Mouse (Mus musculus) kidney, adult 2 months (tissue): Measurements from ENCODE around the gene Pcgf1. TPM values are rescaled to one million over a fixed set of nuclear protein-coding genes. Genes with fewer than 3 reads are reported as not detected.

Experiments
- DNase-seq: peaks from one replicate; pipeline ENCODE4 v3.0.0; 2021
- H3K27ac ChIP-seq: fragments of 200-500 bp; 2 replicates; pipeline ENCODE4 v1.5.1; 2012; ENCODE audit warnings: low read depth, low read length, control low read depth, inconsistent platforms; ENCODE audit not compliant: insufficient read depth
- H3K27me3 ChIP-seq: fragments of 200-500 bp; replicated peaks from 2 replicates; pipeline ENCODE4 v1.6.1; 2012; ENCODE audit warnings: mild to moderate bottlenecking, moderate library complexity, low read length, inconsistent platforms; ENCODE audit not compliant: control insufficient read depth, insufficient read depth
- H3K36me3 ChIP-seq: fragments of 200-500 bp; 2 replicates; pipeline ENCODE4 v1.6.1; 2012; ENCODE audit warnings: mild to moderate bottlenecking, moderate library complexity, low read length, inconsistent platforms; ENCODE audit not compliant: control insufficient read depth, insufficient read depth
- H3K4me1 ChIP-seq: fragments of 200-500 bp; 2 replicates; pipeline ENCODE4 v1.6.1; 2011; ENCODE audit warnings: low read length; ENCODE audit not compliant: control insufficient read depth, insufficient read depth
- H3K4me3 ChIP-seq: fragments of 200-500 bp; 2 replicates; pipeline ENCODE4 v1.5.1; 2011; ENCODE audit warnings: mild to moderate bottlenecking, low read depth, low read length, control low read depth; ENCODE audit not compliant: insufficient read depth
- CTCF ChIP-seq: fragments of 200-500 bp; conservative IDR thresholded peaks from 2 replicates; pipeline ENCODE4 v1.5.1; 2011; ENCODE audit warnings: low read depth, mild to moderate bottlenecking, control low read depth, low read length, moderate library complexity, mixed read lengths; ENCODE audit not compliant: insufficient read depth, insufficient read length
- POLR2A ChIP-seq: fragments of 200-500 bp; IDR thresholded peaks from one replicate; pipeline ENCODE4 v1.6.1; 2011; ENCODE audit warnings: low read depth, low read length, control low read depth
- WGBS: fragments of 180-500 bp; shearing (Covaris S2); methylation state at CpG from one replicate; pipeline ENCODE4 v1.1.7; 2018; 5-methylcytosine and 5-hydroxymethylcytosine counted together
- polyA plus RNA-seq: library from polyadenylated mRNA; depleted of rRNA; stranded (reverse); fragments of >200 nt; gene quantifications from 2 replicates; pipeline ENCODE4 v1.2.3, GENCODE M21; 2012

Gene Pcgf1
- polyA plus RNA-seq, 1 experiment = 18.6 TPM

DNA sequence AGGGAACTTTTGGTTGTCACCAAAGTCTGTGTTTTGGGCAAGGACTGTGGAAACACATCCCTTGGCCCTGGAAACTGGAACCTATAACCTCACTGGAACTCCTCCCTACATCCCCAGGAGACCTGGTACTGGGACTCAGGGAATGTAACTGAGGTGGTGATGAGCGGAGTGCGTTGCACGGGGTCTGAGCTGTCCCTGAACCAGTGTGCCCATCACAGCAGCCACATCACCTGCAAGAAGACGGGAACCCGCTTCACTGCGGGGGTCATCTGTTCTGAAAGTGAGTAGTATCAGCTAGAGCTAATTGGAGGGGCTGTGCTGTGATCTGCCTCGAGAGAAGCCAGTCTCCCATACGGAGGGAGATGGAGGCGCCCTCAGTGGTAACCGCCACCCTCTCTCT, 28.3 kb upstream of the Pcgf1 start:
- Histone ChIP-seq H3K4me1 (peaks cover 5% of the 10 kb centered on the region), H3K27me3 (no peaks in the 10 kb centered on the region), H3K4me3 (no peak overlapping the region), H3K27ac (no peak overlapping the region), H3K36me3 (no peaks in the 10 kb centered on the region)
- TF ChIP-seq POLR2A = no peak
- no peak for TF ChIP-seq CTCF
- 79% methylated on average over 10 of the region's 10 CpGs for WGBS
- no peak for DNase-seq

DNA sequence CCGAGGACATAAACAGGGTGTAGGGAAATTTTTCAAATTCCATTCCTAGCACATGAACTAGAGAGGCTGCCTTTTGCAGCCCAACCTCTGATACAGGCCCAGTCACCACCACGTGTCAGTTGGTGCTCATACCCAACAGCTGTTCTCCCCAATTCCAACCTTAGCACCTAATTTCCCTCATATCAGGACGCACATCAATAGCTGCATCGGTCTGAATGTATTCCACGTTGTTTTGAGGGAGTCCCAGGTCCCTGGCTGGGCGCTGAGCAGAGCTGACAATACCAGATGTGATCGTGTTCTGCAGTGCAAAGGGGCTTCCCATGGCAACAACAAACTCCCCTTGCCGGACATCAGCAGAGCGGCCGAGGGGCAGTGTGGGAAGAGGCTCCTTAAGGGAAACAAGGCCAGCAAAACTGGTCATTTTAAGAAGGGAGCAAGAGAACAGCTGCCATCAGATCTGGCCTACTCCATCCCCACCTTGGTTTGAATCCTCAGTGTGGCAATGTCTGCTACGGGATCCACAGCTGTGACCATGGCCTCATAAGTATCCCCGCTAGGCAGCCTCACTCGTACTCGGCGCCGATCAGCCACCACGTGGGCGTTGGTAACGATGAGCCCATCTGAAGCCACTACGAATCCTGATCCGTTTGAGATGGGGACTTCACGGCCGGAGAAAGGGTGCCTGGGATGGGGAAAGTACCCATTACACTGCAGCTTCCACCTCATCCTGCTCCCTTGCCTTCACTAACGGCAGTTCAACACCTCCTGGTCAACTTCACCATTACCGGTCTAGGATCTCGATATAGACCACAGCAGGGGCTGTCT, 24.3 kb upstream of the Pcgf1 start:
- Histone ChIP-seq H3K36me3 (no peaks in the 10 kb centered on the region), H3K4me3 (peak overlapping the region; percentile 79), H3K4me1 (peaks cover 10% of the 10 kb centered on the region), H3K27me3 (no peaks in the 10 kb centered on the region), H3K27ac (no peak overlapping the region)
- 3% methylated on average over 26 of the region's 26 CpGs for WGBS
- peak; percentile 15 for DNase-seq
- TF ChIP-seq CTCF = no peak
- no peak for TF ChIP-seq POLR2A

DNA sequence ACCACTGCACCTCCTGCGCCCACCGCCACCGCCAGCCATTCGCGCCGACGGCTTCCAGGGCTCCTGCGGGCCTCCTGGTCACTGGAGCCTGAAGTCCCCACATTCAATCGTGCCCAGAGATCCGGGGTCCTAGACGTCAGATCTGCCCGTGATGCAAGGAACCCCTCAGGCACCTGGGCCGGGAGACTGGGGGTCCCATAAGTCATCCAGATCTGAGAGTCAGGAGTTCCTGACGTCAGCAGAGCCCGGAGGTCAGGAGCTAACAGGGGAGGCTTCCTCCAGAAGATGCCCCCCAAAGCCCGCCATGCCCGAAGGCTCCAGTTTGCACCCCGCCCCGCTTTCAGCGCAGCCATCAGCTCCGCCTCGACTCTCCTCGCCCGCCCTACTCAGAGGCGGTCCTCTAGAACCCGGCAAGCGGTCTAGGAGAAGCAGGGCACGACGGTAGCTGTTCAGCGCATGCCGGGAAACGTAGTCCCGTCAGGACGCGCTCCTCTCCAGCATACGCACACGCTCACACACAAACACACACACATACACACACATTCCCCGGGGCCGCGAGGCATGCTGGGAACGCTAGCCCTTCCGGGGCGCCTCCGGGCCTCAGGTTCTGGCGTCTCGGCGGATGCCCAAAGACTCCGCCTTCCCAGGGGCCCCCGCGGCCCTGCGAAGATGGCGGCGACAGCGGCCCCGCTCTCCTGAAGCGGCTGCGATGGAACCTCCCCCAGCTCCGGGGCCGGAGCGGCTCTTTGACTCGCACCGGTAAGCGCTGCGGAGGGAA, 23.4 kb upstream of the Pcgf1 start, which contains the start of gene Aup1:
Gene Aup1, plus strand, starts transcription at position 448 of the 778 bp plus-strand sequence.
- Histone ChIP-seq H3K36me3 (no peaks in the 10 kb centered on the region), H3K27ac (peak within 1 kb of the TSS; percentile 61), H3K27me3 (no peaks in the 10 kb centered on the region), H3K4me3 (peak within 1 kb of the TSS; percentile 79), H3K4me1 (peaks cover 10% of the 10 kb centered on the region)
- peak; percentile 99 for DNase-seq
- peak; percentile 40 for TF ChIP-seq POLR2A
- no peak for TF ChIP-seq CTCF
- WGBS = under 1% methylated on average over 64 of the region's 64 CpGs

DNA sequence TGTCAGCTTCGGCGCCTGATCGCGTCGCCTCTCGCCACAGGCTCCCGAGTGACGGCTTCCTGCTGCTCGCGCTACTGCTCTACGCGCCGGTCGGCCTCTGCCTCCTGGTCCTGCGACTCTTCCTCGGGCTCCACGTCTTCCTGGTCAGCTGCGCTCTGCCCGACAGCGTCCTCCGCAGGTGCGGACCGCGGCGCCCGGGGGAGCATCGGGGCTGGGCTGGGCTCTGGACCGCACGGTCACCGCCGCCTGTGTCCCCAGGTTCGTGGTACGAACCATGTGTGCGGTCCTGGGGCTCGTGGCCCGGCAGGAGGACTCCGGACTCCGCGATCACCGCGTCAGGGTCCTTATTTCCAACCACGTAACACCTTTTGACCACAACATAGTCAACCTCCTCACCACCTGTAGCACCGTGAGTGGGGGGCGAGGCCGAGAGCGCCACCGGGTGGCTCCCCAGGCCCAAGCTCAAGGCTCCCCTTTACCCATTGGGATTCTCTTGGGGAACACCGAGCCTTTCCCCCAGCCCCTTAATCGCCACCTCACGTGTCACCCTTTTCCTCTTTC, 22.7 kb upstream of the Pcgf1 start, which contains the start of gene Htra2:
Gene Htra2, minus strand, starts transcription at position 403 of the 561 bp plus-strand sequence.
- Histone ChIP-seq H3K4me3 (peak within 1 kb of the TSS; percentile 79), H3K36me3 (no peaks in the 10 kb centered on the region), H3K27me3 (no peaks in the 10 kb centered on the region), H3K4me1 (peaks cover 10% of the 10 kb centered on the region), H3K27ac (peak within 1 kb of the TSS; percentile 61)
- no peak for DNase-seq
- under 1% methylated on average over 50 of the region's 50 CpGs for WGBS
- peak; percentile 30; the same call in 1 of the 2 replicates for TF ChIP-seq CTCF
- no peak for TF ChIP-seq POLR2A

DNA sequence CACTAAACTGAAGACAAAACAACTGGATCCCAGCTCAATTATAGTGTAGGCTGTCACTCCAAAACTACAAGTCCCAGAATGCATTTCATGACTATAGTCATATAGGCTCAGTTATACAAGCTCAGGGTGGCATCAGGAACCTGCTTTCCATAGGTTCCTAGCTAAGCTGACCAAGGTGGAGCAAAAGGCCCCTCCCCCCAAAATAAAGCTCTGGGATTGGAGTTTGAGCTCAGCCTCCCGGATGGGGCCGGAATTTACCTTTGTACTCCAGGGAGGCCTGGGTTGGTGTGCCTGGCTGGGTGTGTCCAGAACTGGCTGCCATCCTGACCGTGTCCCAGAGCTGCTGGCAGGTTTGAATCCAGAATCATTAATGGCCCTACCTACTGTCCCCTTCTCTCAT, 19.9 kb upstream of the Pcgf1 start, which contains the start of gene Dqx1:
Gene Dqx1, plus strand, starts transcription at position 55 of the 400 bp plus-strand sequence.
- no peaks in the 10 kb centered on the region for H3K36me3 ChIP-seq
- H3K4me1 ChIP-seq = peaks cover 10% of the 10 kb centered on the region
- TF ChIP-seq CTCF (no peak), POLR2A (no peak)
- H3K27me3 ChIP-seq = no peaks in the 10 kb centered on the region
- H3K27ac ChIP-seq = no peak within 1 kb of the TSS
- peak; percentile 91 for DNase-seq
- WGBS = 36% methylated on average over 3 of the region's 3 CpGs
- peak within 1 kb of the TSS; percentile 9; the same call in 1 of the 2 replicates for H3K4me3 ChIP-seq

DNA sequence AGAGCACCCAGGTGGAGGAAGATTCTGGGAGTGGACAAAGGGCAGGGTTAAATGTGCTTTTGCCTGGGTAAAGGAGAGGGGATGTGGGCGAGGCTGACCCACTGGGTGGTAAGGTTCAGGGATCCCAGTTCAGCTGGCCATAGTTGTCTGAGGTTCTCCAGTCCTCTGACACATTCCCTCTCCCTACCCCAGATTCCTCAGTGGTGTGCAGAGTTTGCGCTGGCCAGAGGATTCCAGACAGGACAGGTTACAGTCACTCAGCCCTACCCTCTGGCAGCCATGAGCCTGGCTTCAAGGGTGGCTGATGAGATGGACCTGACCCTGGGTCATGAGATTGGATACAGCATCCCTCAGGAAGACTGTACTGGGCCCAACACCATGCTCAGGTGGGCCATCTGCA, 18.9 kb upstream of the Pcgf1 start:
- no peak for DNase-seq
- TF ChIP-seq POLR2A = no peak
- 81% methylated on average over 2 of the region's 2 CpGs for WGBS
- peaks cover 5% of the 10 kb centered on the region; the same call in 1 of the 2 replicates for H3K4me1 ChIP-seq
- H3K36me3 ChIP-seq = no peaks in the 10 kb centered on the region
- H3K27me3 ChIP-seq = no peaks in the 10 kb centered on the region
- H3K4me3 ChIP-seq = no peak overlapping the region
- H3K27ac ChIP-seq = no peak overlapping the region
